Mouse (Mus musculus) heart, postnatal 0 days (tissue): ENCODE data around the gene Chst14.

ENCODE experiments used
- CTCF ChIP-seq: IDR thresholded peaks from 2 replicates; pipeline ENCODE4 v1.5.1; 2016; ENCODE audit warnings: antibody characterized with exemption, control low read depth, low read depth
- EP300 ChIP-seq: IDR thresholded peaks from 2 replicates; pipeline ENCODE4 v1.6.1; 2016; ENCODE audit warnings: antibody characterized with exemption, low read depth

- no peak for TF ChIP-seq CTCF
- TF ChIP-seq EP300, result no peak
Observed at GRCm38 (mm10) chr2:118963007-118963675, 36.8 kb downstream of the Chst14 start.
